Mouse (Mus musculus): ENCODE measurements at regions not wholly inside any gene's neighbourhood (a gene's known extent, or its start where the extent isn't known, plus 50 kb on each side); places are given as distances from the start of the nearest gene placed in this dataset.

GRCm38 (mm10) chr4:8965563-8965962 is 726.7 kb upstream of the Car8 start:
- peak; percentile 60; the same call in 1 of the 2 replicates for TF ChIP-seq POLR2A (IDR thresholded peaks at IDR 0.05; ENCODE audit: control insufficient read depth, low read depth, low read length)
- TF ChIP-seq CTCF (IDR thresholded peaks at IDR 0.05; ENCODE audit: control insufficient read depth, insufficient read depth, insufficient replicate concordance, low read depth, low read length), result no peak

Measured in testis, adult 2 months (tissue).